Mouse (Mus musculus) stomach, embryonic 16.5 days (tissue): ENCODE results near the gene Clps. TPM values are rescaled to one million over a fixed set of nuclear protein-coding genes. Genes with fewer than 3 reads are reported as not detected.
A peak's percentile ranks its signal among the peaks of the same experiment; 100 is the strongest.

ENCODE experiments used
- ATAC-seq: fragments of 200-750 bp; cut with Nextera tagmentation; 2 replicates; pipeline ENCODE4 v1.8.0; 2017; ENCODE audit warnings: moderate number of reproducible peaks, moderate TSS enrichment; ENCODE audit not compliant: insufficient read depth, low FRiP score
- H3K27ac ChIP-seq: fragments of 300-500 bp; sonication (generic); 2 replicates; pipeline ENCODE4 v1.5.1; 2014; ENCODE audit warnings: low read length
- H3K27me3 ChIP-seq: fragments of 300-500 bp; sonication (generic); 2 replicates; pipeline ENCODE4 v1.6.1; 2014; ENCODE audit warnings: low read length, control low read depth, mixed read lengths; ENCODE audit not compliant: control insufficient read depth, insufficient read depth
- H3K36me3 ChIP-seq: fragments of 300-500 bp; sonication (generic); 2 replicates; pipeline ENCODE4 v1.6.1; 2014; ENCODE audit warnings: low read length; ENCODE audit not compliant: control insufficient read depth, insufficient read depth
- H3K4me1 ChIP-seq: fragments of 300-500 bp; sonication (generic); 2 replicates; pipeline ENCODE4 v1.6.1; 2014; ENCODE audit warnings: low read length, control low read depth, mixed read lengths; ENCODE audit not compliant: control insufficient read depth, insufficient read depth
- H3K4me2 ChIP-seq: fragments of 300-500 bp; sonication (generic); 2 replicates; pipeline ENCODE4 v1.6.1; 2014; ENCODE audit warnings: low read depth, low read length, mixed read lengths
- H3K4me3 ChIP-seq: fragments of 300-500 bp; sonication (generic); replicated peaks from 2 replicates; pipeline ENCODE4 v1.5.1; 2014; ENCODE audit warnings: mild to moderate bottlenecking, low read length
- H3K9ac ChIP-seq: fragments of 300-500 bp; sonication (generic); 2 replicates; pipeline ENCODE4 v1.6.1; 2014; ENCODE audit warnings: low read length
- H3K9me3 ChIP-seq: fragments of 300-500 bp; sonication (generic); replicated peaks from 2 replicates; pipeline ENCODE4 v1.6.1; 2016; ENCODE audit warnings: low read length, control low read depth; ENCODE audit not compliant: control insufficient read depth
- WGBS: fragments of 180-500 bp; shearing (Covaris S2); extraction: QIAGEN DNeasy Blood & Tissue Kit; methylation state at CpG from one replicate; pipeline ENCODE4 v1.1.7; 2014; 5-methylcytosine and 5-hydroxymethylcytosine counted together
- polyA plus RNA-seq: library from polyadenylated mRNA; unstranded; fragments of >200 nt; fragmentation: Nextera tagmentation; extraction: Ambion mirVana; gene quantifications from 2 replicates; pipeline ENCODE4 v1.2.1, GENCODE M21; 2015

The Clps gene
- polyA plus RNA-seq, 1 experiment from 2014 or later: 3,124 TPM

DNA sequence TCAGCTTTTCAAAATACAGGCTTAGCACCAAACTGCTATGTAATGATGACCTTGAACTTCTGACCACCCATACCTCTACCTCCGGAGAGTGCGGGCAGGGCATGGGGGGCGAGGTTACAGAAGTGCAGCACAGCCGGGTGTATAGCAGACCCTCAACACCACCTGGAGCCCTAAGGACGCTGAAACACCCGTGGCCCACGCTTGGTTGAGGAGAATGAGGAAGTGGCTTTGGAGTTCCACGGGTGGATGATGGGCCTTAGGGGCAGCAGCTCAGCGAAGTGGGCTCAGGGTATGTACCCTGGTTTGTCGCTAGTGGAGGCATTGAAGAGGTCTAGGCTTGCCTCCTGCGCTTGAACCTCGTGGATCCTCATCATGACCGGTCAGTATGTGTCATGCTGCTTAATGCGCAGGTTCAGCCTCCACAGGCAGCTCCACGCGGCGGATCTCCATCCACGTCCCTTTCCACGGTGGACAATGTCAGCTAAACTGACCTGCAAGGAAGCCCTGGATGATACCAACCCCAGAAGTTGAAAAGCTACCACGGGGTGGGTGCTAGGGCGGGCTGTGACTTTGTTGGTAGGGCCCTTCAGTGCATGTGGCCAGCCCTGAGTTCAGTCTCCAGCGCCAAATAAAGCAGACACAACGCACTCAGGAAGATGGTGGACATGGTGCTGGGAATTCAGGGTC, 36.4 kb downstream of the Clps start:
- peak overlapping the region; percentile 83 for H3K9ac ChIP-seq
- WGBS: 78% methylated on average over 23 of the region's 23 CpGs
- no peaks in the 10 kb centered on the region for H3K9me3 ChIP-seq
- H3K27ac ChIP-seq: peak overlapping the region; percentile 95; the same call in 1 of the 2 replicates
- peak overlapping the region; percentile 72 for H3K4me3 ChIP-seq
- ATAC-seq: no peak
- peak overlapping the region; percentile 98 for H3K4me2 ChIP-seq
- no peaks in the 10 kb centered on the region; the same call in 1 of the 2 replicates for H3K27me3 ChIP-seq
- no peaks in the 10 kb centered on the region for H3K36me3 ChIP-seq
- peaks cover 20% of the 10 kb centered on the region for H3K4me1 ChIP-seq

DNA sequence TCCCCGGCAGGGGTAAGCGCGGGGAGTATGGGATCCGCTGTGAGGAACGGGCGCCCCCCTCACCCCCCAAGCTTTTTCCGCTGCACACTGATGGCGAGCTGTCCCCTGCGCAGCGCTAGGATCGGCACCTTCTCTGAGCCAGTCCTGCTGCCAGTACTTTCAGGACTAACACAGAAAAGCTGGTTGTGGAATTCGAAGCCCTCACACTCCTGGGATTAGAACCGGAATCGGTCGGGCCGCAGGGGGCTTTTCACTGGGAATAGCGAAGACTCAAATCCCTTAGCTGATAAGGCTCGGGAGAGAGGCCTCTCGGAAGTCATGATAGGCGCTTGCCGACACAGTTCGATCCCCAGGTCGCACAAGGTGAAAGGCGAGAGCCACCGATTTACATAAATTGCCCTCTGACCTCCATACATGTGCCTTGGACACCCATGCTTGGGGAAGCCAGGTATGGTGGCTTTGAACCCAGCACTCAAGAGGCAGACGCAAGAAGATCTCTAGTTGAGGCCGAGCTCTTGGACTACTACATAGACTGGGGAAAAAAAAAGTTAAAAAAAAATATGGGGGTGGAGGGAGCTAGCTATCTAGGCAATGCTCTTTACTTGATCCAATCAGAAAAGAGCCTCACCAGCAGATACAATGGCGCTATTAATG, 37.1 kb downstream of the Clps start:
- H3K4me3 ChIP-seq: peak overlapping the region; percentile 72
- ATAC-seq: no peak
- H3K9me3 ChIP-seq: no peaks in the 10 kb centered on the region
- peak overlapping the region; percentile 83 for H3K9ac ChIP-seq
- WGBS: 10% methylated on average over 28 of the region's 28 CpGs
- H3K36me3 ChIP-seq: no peaks in the 10 kb centered on the region
- H3K4me2 ChIP-seq: peak overlapping the region; percentile 98
- H3K27ac ChIP-seq: peak overlapping the region; percentile 95
- no peaks in the 10 kb centered on the region; the same call in 1 of the 2 replicates for H3K27me3 ChIP-seq
- H3K4me1 ChIP-seq: peaks cover 26% of the 10 kb centered on the region

DNA sequence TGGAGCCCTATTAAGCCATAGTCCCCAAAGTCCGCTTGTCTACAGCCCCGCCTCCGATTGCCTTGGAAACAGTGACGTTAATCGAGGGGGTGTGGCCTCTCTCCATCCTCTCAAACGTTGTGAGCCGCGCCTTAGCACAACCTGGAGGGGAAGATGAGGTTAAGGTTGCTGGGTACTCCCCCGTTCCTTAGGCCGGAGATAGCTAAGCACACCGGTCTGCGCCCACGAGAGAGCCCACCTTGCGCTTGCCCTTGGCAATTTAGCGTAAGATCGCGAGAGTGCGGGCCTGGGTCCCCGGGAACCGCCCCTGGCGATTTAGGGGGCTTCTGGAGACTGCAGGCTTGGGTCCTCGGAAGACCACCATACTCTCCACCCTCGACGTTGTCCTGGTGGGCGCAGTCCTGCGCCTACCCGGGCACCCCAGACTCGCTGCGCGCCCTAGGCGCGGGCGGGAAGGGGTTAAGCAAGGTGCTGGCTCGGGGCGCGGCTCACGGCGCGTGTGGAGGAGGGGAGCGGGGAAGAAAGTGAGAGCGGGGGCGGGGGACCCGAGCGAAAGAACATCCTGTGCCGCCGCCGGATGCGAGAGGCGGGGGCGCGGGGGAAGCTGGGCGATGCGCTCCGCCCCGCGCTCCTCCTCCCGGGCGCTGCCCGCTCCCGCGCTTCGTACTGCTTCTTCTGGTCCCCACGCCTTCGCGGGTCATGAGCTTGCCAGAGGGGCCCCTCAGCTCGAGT, 37.8 kb downstream of the Clps start:
- WGBS: under 1% methylated on average over 65 of the region's 66 CpGs
- ATAC-seq: peak; percentile 80
- peak overlapping the region; percentile 83 for H3K9ac ChIP-seq
- no peaks in the 10 kb centered on the region; the same call in 1 of the 2 replicates for H3K27me3 ChIP-seq
- peak overlapping the region; percentile 95 for H3K27ac ChIP-seq
- peak overlapping the region; percentile 72 for H3K4me3 ChIP-seq
- H3K9me3 ChIP-seq: no peaks in the 10 kb centered on the region
- no peaks in the 10 kb centered on the region for H3K36me3 ChIP-seq
- peaks cover 30% of the 10 kb centered on the region for H3K4me1 ChIP-seq
- H3K4me2 ChIP-seq: peak overlapping the region; percentile 98

DNA sequence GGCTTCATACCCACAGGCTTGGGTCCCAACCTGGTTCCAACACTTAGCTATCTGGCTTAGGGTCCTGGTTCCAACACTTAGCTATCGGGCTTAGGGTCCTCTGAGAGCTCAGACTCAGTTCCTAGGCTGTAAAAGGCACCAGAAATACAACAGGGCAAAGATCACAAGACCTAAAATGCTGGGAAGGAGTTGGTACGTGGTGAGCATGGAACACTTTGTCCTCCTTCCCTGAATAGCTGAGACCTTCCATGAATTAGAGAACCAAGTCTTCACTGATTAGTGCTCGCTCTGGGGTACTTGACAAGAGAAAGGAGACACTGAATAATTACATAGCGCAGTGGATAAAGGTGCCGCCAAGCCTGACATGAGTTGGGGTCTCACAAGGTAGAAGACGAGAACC, 38.6 kb downstream of the Clps start:
- H3K27ac ChIP-seq: peak overlapping the region; percentile 95; the same call in 1 of the 2 replicates
- no peaks in the 10 kb centered on the region for H3K9me3 ChIP-seq
- H3K4me3 ChIP-seq: peak overlapping the region; percentile 72
- ATAC-seq: no peak
- peak overlapping the region; percentile 36; the same call in 1 of the 2 replicates for H3K9ac ChIP-seq
- H3K4me1 ChIP-seq: peaks cover 30% of the 10 kb centered on the region
- no peaks in the 10 kb centered on the region for H3K36me3 ChIP-seq
- no peaks in the 10 kb centered on the region; the same call in 1 of the 2 replicates for H3K27me3 ChIP-seq
- H3K4me2 ChIP-seq: peak overlapping the region; percentile 98
- 42% methylated on average over 6 of the region's 6 CpGs for WGBS

DNA sequence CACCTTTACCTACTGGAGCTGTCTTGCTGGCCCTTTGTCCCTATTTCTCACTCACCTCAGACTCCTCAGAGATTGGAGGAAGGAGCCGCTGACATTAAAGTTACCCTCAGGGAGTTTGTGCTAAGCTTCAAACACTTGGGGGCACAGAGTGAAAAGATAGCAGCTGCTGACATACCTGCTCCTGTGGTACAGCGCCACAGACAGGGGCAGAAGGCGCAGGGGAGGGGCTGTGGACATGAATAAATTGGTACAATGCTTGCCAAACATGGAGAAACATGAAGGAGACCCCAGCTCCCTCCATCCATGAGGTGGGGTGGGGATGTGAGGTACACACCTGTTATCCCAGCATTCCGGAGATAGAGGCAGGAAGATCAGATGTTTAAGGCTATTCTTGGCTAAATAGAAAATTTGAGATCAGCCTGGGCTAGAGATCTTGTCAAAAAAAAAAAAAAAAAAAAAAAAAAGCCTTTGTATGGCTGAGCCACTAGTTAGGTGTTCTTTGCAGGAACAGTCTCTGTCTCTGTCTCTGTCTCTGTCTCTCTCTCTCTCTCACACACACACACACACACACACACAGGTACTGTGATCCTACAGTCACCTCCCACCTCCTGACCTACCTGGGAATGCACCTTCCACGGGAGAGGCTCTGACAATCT, 39.4 kb downstream of the Clps start:
- Histone ChIP-seq H3K4me3 (no peak overlapping the region), H3K27ac (no peak overlapping the region), H3K27me3 (no peaks in the 10 kb centered on the region; the same call in 1 of the 2 replicates), H3K9ac (no peak overlapping the region), H3K9me3 (no peaks in the 10 kb centered on the region), H3K4me1 (peaks cover 31% of the 10 kb centered on the region), H3K36me3 (no peaks in the 10 kb centered on the region), H3K4me2 (no peak overlapping the region)
- WGBS: 59% methylated on average over 5 of the region's 5 CpGs
- ATAC-seq: no peak

DNA sequence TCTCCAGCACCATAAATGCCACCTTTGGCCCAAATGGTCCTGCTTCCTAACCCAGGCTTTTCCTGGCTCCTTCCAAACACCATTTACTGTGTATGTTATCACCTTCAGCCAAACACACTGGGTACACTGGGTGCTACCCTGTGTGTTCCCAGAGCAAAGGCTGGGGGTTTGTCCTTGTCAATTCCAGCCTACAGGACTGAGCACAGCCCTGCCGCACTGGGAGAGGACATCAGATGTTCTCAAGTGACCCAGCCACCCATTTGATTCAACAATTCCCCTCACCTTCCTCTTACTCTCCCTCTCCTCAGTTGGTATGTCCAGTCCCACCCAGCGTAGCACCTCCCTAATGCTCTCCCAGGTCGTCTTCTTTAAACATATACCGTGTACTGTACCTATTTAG, 40.0 kb downstream of the Clps start:
- H3K4me1 ChIP-seq: peaks cover 37% of the 10 kb centered on the region
- no peaks in the 10 kb centered on the region; the same call in 1 of the 2 replicates for H3K27me3 ChIP-seq
- no peak overlapping the region for H3K4me3 ChIP-seq
- H3K36me3 ChIP-seq: no peaks in the 10 kb centered on the region
- no peak overlapping the region for H3K4me2 ChIP-seq
- 62% methylated on average over 4 of the region's 4 CpGs for WGBS
- no peak overlapping the region for H3K9ac ChIP-seq
- H3K9me3 ChIP-seq: no peaks in the 10 kb centered on the region
- no peak overlapping the region for H3K27ac ChIP-seq
- ATAC-seq: no peak

DNA sequence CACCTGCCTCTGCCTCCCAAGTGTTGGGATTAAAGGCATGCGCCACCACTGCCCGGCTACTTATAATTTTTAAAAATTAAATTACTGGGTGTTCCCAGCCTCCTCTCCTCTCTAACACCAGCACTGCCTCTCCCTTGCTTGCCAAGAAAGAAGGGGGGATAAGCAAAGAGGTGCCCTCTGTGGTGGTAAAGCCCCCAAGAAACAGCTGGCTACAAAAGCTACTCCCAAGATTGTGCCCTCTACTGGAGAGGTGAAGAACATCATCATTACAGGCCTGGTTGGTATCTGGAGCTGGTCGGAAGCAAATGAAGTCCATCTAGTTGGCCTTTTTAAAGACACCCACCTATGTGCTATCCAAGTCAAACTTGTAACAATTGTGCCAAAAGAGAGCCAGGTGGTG, 40.7 kb downstream of the Clps start:
- H3K4me2 ChIP-seq: no peak overlapping the region
- H3K27ac ChIP-seq: no peak overlapping the region
- no peak for ATAC-seq

DNA sequence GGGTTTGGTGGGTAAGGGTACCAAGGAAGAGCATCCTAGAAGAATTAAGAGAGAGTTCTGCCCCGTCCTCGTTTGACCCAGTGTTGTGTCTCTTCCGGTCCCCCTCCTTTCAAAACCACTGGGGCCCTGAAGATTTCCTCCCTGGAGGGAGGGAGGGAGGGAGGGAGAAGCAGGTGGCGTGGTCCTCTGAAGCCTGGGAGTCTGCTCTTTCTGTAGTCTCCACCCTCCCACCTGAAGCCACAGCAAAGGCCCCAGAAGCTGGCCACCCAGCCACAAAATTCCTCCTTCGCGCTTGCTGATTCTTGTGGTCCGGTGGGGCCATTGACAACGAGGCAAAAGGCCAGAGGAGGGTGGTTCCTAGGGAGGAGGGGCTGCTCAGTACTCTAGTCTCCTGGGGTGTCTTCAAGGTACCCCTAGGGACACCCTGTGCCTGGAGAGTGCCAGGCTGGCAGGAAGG, 41.9 kb downstream of the Clps start:
- Histone ChIP-seq H3K27me3 (no peaks in the 10 kb centered on the region; the same call in 1 of the 2 replicates), H3K9ac (peak overlapping the region; percentile 78), H3K4me3 (peak overlapping the region; percentile 52), H3K4me2 (peak overlapping the region; percentile 96), H3K4me1 (peaks cover 35% of the 10 kb centered on the region), H3K27ac (peak overlapping the region; percentile 95), H3K9me3 (no peaks in the 10 kb centered on the region), H3K36me3 (no peaks in the 10 kb centered on the region)
- 25% methylated on average over 8 of the region's 8 CpGs for WGBS
- ATAC-seq: no peak

More for the DNA sequence above, 40.7 kb downstream of the Clps start:
- no peak overlapping the region for H3K4me3 ChIP-seq
- 91% methylated on average over 3 of the region's 3 CpGs for WGBS
- H3K9me3 ChIP-seq: no peaks in the 10 kb centered on the region
- no peaks in the 10 kb centered on the region; the same call in 1 of the 2 replicates for H3K27me3 ChIP-seq
- peaks cover 41% of the 10 kb centered on the region for H3K4me1 ChIP-seq
- no peaks in the 10 kb centered on the region for H3K36me3 ChIP-seq
- H3K9ac ChIP-seq: no peak overlapping the region
